Comparison of ENCODE assay signal across 12 mouse cellular contexts in genomic region chr9:121974141-121974986, GRCm38 (mm10). TPM values are rescaled to one million over a fixed set of nuclear protein-coding genes. Genes with fewer than 3 reads are reported as not detected.
DNase-seq lines count a peak whose midpoint lies in the region; ATAC-seq and TF ChIP-seq lines count a peak whose summit lies in the region.
"Had no signal": no experiment of that assay in that cellular context is flagged by ENCODE, and none has a peak within 500 bp of the region (broad histone marks: within the 10 kb centered on the region; RNA-seq: fewer than 3 reads in every experiment).

No protein-coding gene starts in this region.

- TF ChIP-seq CTCF in heart, postnatal 0 days (IDR thresholded peaks at IDR 0.05; ENCODE audit: low read depth): no peak
- no peak for TF ChIP-seq CTCF in stomach, postnatal 0 days (IDR thresholded peaks at IDR 0.05; ENCODE audit: low read depth)

- H3K9me3 ChIP-seq in heart, embryonic 12.5 days (replicated peaks): no peaks in the 10 kb centered on the region
- H3K9me3 ChIP-seq in heart, postnatal 0 days (replicated peaks; ENCODE audit: control insufficient read depth, low read length): no peaks in the 10 kb centered on the region
- no peaks in the 10 kb centered on the region for H3K9me3 ChIP-seq in stomach, postnatal 0 days (ENCODE audit: control insufficient read depth, low read length)

- H3K27ac ChIP-seq in heart, embryonic 12.5 days (ENCODE audit: poor library complexity, severe bottlenecking): no peak overlapping the region
- H3K27ac ChIP-seq in heart, postnatal 0 days (ENCODE audit: low read depth): 0 out of 2 replicates have a peak overlapping the region, but pooled peaks have one; percentile 18
- H3K27ac ChIP-seq in stomach, postnatal 0 days (replicated peaks): peak overlapping the region; percentile 71

- H3K9ac ChIP-seq in heart, embryonic 12.5 days: no peak overlapping the region
- H3K9ac ChIP-seq in heart, postnatal 0 days (replicated peaks; ENCODE audit: low read depth, low read length): no peak overlapping the region
- H3K9ac ChIP-seq in stomach, postnatal 0 days (ENCODE audit: low read length): no peak overlapping the region

- no peak for ATAC-seq in heart, embryonic 12.5 days (ENCODE audit: insufficient number of reproducible peaks, low FRiP score)
- ATAC-seq in heart, postnatal 0 days (ENCODE audit: insufficient read depth, low read depth): no peak
- ATAC-seq in stomach, postnatal 0 days (ENCODE audit: low FRiP score, low TSS enrichment): peak; percentile 36; the same call in 1 of the 2 replicates

- no peak overlapping the region for H3K4me3 ChIP-seq in heart, embryonic 12.5 days
- H3K4me3 ChIP-seq in heart, postnatal 0 days (ENCODE audit: low read depth, low read length): no peak overlapping the region
- H3K4me3 ChIP-seq in stomach, postnatal 0 days (ENCODE audit: low read depth, low read length): no peak overlapping the region
- H3K4me3 ChIP-seq: myocyte had no signal

- no peak for TF ChIP-seq EP300 in heart, postnatal 0 days (IDR thresholded peaks at IDR 0.05; ENCODE audit: low read depth)
- no peak for TF ChIP-seq EP300 in stomach, postnatal 0 days (optimal IDR thresholded peaks at IDR 0.05)

- peak; percentile 64 to 68 for DNase-seq in heart, adult 9 months (ENCODE audit: low spot score in 2 of 2)
- peak; percentile 41 for DNase-seq in urinary bladder, postnatal 14 days (ENCODE audit: low spot score)
- DNase-seq in urinary bladder, postnatal 10 days (ENCODE audit: low spot score): no peak
- DNase-seq in heart, postnatal 0 days (ENCODE audit: low spot score): no peak
- no peak for DNase-seq in stomach, postnatal 0 days (ENCODE audit: low spot score)
- no peak for DNase-seq in adrenal gland, postnatal 4 days (ENCODE audit: low spot score in 2 of 2)
- DNase-seq in left cerebral cortex, postnatal 36 days (ENCODE audit: low spot score in 2 of 2): no peak
- DNase-seq: adrenal gland, postnatal 36 days; liver had no signal

- H3K4me1 ChIP-seq in heart, embryonic 12.5 days (replicated peaks): no peaks in the 10 kb centered on the region; the same call in 1 of the 2 replicates
- no peaks in the 10 kb centered on the region for H3K4me1 ChIP-seq in heart, postnatal 0 days (ENCODE audit: control insufficient read depth, insufficient read depth)
- H3K4me1 ChIP-seq in stomach, postnatal 0 days (replicated peaks; ENCODE audit: control insufficient read depth, insufficient read depth): no peaks in the 10 kb centered on the region

- intact Hi-C loops in left cerebral cortex, postnatal 36 days (cut with DNase I): no loop called here

- WGBS in heart, embryonic 12.5 days: 84% methylated on average over 12 of the region's 12 CpGs
- 77% methylated on average over 12 of the region's 12 CpGs for WGBS in heart, postnatal 0 days
- WGBS in stomach, postnatal 0 days: 55% methylated on average over 12 of the region's 12 CpGs

- H3K36me3 ChIP-seq in heart, embryonic 12.5 days: no peaks in the 10 kb centered on the region
- H3K36me3 ChIP-seq in heart, postnatal 0 days (replicated peaks; ENCODE audit: control insufficient read depth, insufficient read depth, low read length): no peaks in the 10 kb centered on the region
- no peaks in the 10 kb centered on the region for H3K36me3 ChIP-seq in stomach, postnatal 0 days (ENCODE audit: control insufficient read depth, insufficient read depth, low read length)

- H3K4me2 ChIP-seq in heart, embryonic 12.5 days: no peak overlapping the region
- H3K4me2 ChIP-seq in heart, postnatal 0 days (ENCODE audit: low read depth, low read length): no peak overlapping the region
- no peak overlapping the region for H3K4me2 ChIP-seq in stomach, postnatal 0 days (replicated peaks; ENCODE audit: low read depth)

- H3K27me3 ChIP-seq in heart, embryonic 12.5 days (replicated peaks): no peaks in the 10 kb centered on the region; the same call in 1 of the 2 replicates
- no peaks in the 10 kb centered on the region for H3K27me3 ChIP-seq in heart, postnatal 0 days (ENCODE audit: control insufficient read depth, insufficient read depth, low read length)
- H3K27me3 ChIP-seq in stomach, postnatal 0 days (ENCODE audit: control insufficient read depth, insufficient read depth, low read length): no peaks in the 10 kb centered on the region

RNA-seq across cellular contexts. Expression of gene Pomgnt2, which starts 22.5 kb away (rescaled TPM):
- polyA plus RNA-seq in heart, embryonic 12.5 days (2016; fragmentation: Nextera tagmentation; extraction: Ambion mirVana): 14.3 and 14.7 TPM in 2 replicates
- total RNA-seq in heart, postnatal 0 days (2014; rRNA removed; ENCODE audit: low replicate concordance): 14.2 and 19.4 TPM in 2 replicates
- polyA plus RNA-seq in heart, postnatal 0 days (2015; fragmentation: Nextera tagmentation; extraction: Ambion mirVana): 6.9 and 7.9 TPM in 2 replicates
- polyA plus RNA-seq in stomach, postnatal 0 days (2015; fragmentation: Nextera tagmentation; extraction: Ambion mirVana): 6.6 and 7.3 TPM in 2 replicates
- total RNA-seq in adrenal gland, postnatal 4 days (2021): 10 to 100 TPM; 15.6 to 19.9 TPM
- 10 to 100 TPM; 38.0 to 38.2 TPM for total RNA-seq in left cerebral cortex, postnatal 36 days (2021)

RNA-seq across cellular contexts. Expression of gene Fam198a, which starts 23.6 kb away (rescaled TPM):
- 0.68 and 1.00 TPM in 2 replicates for polyA plus RNA-seq in heart, embryonic 12.5 days (2016; fragmentation: Nextera tagmentation; extraction: Ambion mirVana)
- total RNA-seq in heart, postnatal 0 days (2014; rRNA removed; ENCODE audit: low replicate concordance): 1.1 and 3.1 TPM in 2 replicates
- 0.78 and 0.85 TPM in 2 replicates for polyA plus RNA-seq in heart, postnatal 0 days (2015; fragmentation: Nextera tagmentation; extraction: Ambion mirVana)
- polyA plus RNA-seq in stomach, postnatal 0 days (2015; fragmentation: Nextera tagmentation; extraction: Ambion mirVana): 2.7 and 2.8 TPM in 2 replicates
- 1 to 10 TPM; 6.8 to 8.4 TPM for total RNA-seq in adrenal gland, postnatal 4 days (2021)
- total RNA-seq in left cerebral cortex, postnatal 36 days (2021): 1 to 10 TPM; 5.2 to 5.4 TPM

RNA-seq across cellular contexts. Expression of gene Cyp8b1, which starts 58.3 kb away (rescaled TPM):
- not detected in 2 replicates for polyA plus RNA-seq in heart, embryonic 12.5 days (2016; fragmentation: Nextera tagmentation; extraction: Ambion mirVana)
- not detected in 2 replicates for total RNA-seq in heart, postnatal 0 days (2014; rRNA removed; ENCODE audit: low replicate concordance)
- polyA plus RNA-seq in heart, postnatal 0 days (2015; fragmentation: Nextera tagmentation; extraction: Ambion mirVana): not detected in 2 replicates
- polyA plus RNA-seq in stomach, postnatal 0 days (2015; fragmentation: Nextera tagmentation; extraction: Ambion mirVana): 0.85 and 1.2 TPM in 2 replicates
- 10 to 100 TPM in 1 of 2 experiments, under 1 TPM in 1; 0.92 to 12.2 TPM for total RNA-seq in adrenal gland, postnatal 4 days (2021)
- not detected for total RNA-seq in left cerebral cortex, postnatal 36 days (2021)
- polyA plus RNA-seq: intestine, embryonic 14.5 days; myocyte had no signal

Comparison
In these comparisons a context has a peak if more than half of its experiments do, and no peak if none do; other contexts are left out.
1. DNase-seq: peak in heart, adult 9 months (2 of 2) and urinary bladder, postnatal 14 days (single experiment); none in urinary bladder, postnatal 10 days (single experiment), heart, postnatal 0 days (single experiment), stomach, postnatal 0 days (single experiment), adrenal gland, postnatal 4 days (0 of 2) and left cerebral cortex, postnatal 36 days (0 of 2).